Mouse (Mus musculus) ovary, postnatal 14 days (tissue): ENCODE measurements around the gene 2210017I01Rik.

Source experiments
- DNase-seq: peaks from one replicate; pipeline ENCODE4 v3.0.0; 2022; ENCODE audit warnings: low spot score

The 2210017I01Rik gene

DNA sequence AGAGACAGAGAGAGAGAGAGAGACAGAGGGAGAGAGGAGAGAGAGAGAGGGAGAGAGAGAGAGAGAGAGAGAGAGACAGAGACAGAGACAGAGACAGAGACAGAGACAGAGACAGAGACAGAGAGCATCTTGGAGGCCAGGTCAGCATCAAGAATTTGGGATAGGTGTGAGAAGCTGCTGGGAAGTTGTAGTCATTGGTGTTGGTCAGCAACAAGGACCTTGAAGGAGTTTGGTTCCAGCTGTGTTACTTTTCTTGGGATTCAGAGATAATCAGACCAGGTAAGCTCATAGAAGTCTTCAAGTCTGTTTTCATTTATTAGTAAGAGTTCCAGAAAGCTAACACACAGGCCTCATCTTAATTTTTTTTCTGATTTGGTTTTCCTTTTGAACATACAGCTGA lies at the start of gene 2210017I01Rik:
Gene 2210017I01Rik (minus strand): TSS at position 101 of the 400 bp plus-strand sequence.
- DNase-seq, result no peak

DNA sequence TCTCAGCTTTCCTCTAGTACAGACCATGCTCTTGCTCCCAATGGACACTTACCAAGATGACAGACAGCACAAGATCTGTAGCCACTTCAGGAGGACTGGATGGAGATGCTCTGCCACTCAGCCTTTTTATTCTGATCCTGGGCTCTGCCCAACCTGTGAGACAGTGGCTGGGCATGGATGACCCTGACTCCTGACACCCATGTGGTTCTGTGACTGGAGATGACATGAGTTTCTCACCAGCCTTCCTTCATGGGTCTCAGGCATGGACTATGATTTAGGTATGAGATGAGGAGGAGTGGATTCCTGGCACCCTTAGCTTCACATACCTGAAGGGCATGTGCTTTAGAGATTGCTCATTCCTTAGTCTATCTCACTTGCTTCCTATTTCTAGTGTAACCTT lies 49.5 kb upstream of the 2210017I01Rik start, which contains the start of gene Lce1b:
Gene Lce1b (minus strand): TSS at position 101 of the 400 bp plus-strand sequence.
- no peak for DNase-seq

DNA sequence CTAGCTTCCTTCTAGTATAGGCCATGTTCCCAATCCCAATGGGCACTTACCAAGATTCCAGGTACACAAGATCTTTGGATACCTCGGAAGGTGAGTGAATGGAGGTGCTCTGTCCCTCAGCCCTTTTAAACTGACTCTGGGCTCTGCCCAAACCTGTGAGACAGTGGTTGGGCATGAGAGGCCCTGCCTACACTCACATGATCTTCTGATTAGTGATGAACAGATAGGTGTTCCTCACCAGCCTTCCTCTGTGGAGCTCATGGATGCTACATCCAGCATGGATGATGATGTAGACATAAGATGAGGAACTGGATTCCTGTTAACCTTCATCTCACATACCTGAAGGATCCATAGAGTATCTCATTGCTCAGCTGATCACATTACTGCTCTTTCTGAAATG lies 40.9 kb upstream of the 2210017I01Rik start, which contains the start of gene Lce1a1:
Gene Lce1a1 (minus strand): TSS at position 101 of the 400 bp plus-strand sequence.
- no peak for DNase-seq

DNA sequence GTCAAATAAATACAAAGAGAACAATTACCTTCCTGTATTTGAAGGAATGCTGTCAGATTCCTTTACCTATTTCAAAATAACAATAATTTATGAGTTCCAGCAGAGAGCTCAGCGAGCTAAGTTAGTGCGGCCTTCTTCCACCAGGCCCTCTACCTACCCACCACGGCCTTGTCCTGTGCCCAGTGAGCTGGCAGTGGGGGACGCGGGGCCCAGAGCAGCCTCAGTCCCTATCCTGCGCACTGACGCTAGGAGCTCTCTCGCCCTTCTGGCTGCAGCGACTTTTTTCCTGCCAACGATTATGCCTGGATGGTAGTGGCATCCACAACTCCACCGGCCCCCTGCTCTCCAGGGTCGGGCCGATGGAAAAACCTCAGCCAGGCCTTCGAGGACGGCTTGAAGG lies 32.6 kb upstream of the 2210017I01Rik start:
- DNase-seq, result no peak

DNA sequence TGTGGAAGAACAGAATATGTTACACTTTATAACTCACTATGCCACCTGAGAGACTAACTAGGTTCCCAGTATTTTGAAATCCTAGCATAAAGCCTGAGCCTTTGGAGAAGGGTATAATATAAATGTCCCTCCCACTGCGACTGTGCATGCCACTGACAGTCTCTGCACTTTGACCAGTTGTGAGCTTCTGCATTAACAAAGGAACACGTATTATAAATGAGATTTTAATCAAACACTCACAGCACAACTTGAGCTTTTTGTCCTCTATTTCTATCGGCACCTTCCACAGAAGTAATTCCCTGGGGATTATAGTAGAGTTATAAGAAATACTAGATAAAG lies 31.3 kb upstream of the 2210017I01Rik start:
- DNase-seq, result no peak

DNA sequence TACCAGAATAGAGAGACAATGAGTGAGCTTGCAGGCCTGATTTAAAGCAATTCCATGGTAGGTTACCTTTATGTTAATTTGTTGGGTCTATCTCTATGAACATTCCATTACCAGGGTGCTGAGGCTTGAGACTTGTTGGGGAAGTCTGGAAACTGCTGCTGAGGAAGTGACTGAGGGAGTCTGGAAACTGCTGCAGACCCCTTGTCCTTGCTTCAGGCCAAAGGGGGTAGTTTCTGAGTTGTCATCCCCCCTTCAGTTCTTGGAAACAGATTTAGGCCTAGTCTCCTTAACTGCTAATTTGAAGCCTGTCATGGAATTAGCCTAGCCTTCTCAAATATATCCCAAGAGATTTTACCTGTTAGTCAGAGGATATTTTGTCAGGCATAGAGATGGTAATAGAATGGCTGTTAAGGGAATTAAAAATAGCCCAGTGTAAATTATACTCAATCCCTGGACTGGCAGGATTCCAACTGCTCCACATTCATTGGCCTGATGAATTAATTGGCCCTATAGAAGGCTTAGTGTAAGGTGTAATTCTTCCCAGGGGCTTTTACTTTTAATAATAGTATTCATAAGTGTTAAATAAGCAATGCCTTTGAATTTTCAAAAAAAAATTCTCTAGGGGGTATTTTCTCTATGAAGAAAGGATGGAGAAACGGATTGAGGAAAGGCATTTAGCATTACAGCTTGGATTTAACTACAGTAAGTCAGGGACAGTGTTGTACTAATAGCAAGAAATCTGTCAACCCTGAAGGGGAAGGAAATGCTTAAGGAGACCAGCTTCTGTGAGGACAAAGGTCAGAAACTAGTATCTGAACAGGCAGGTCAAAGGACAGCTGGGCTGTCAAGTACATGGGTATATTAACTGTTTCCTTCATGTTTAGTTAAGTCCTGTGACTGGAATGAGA lies 30.7 kb upstream of the 2210017I01Rik start:
- DNase-seq, result no peak

DNA sequence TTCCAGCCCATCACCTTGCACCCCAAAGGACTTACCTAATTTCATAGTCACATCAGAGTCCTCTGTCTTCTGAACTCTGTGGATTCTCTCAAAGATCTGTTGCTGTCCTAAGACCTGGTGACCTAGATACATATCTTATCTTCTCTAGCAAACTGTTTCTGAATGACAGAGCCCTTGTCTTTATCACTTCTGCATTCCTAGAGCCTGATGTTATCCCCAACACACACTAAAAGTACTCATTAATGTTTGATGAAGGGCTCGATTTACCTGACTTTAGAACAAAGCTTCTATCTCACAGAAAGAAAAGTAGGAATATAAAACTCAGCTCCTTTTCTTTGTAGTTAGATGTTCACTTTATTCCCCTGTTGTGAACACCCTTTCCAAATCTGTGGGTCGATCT lies 14.3 kb upstream of the 2210017I01Rik start, which contains the start of gene Lce6a:
Gene Lce6a (minus strand): TSS at position 101 of the 400 bp plus-strand sequence.
- DNase-seq, result no peak

DNA sequence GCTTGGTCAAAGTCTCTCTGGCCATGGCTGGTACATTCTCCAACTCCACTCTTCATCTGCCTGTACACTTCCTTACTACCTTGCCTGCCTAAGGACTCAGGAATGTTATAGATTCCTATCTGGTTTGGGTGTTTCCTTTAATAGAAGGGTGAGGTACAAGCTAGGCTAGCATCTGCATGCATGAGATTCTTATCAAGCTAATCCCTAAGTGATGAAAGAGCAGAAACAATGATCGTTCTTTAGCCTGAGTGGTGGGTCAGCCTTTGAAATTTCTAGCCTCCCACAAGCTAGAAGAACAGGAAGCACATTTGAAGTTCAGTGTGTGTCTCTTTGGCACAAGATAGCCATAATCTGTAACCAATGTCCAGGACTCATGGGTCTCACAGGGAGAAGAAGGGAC lies 2.5 kb upstream of the 2210017I01Rik start:
- DNase-seq, result no peak

DNA sequence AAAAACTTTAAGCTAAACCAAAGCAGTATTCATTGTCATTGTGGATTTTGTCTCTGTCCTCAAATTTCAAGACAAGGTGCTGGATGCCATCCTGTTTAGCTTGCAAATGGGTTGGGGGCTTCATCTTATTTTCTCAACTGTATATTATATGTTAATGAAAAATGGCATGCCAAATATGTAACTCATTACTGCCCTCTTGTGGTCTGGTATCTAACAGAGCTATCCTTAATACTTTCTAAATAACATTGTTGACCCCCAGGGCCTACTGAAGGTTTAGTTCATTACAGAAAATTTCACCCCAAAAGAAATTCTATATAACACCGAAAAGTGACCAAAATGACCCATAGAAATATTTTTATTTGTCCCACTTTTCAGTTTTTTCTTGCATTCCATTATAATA lies 5.1 kb downstream of the 2210017I01Rik start:
- DNase-seq, result no peak

DNA sequence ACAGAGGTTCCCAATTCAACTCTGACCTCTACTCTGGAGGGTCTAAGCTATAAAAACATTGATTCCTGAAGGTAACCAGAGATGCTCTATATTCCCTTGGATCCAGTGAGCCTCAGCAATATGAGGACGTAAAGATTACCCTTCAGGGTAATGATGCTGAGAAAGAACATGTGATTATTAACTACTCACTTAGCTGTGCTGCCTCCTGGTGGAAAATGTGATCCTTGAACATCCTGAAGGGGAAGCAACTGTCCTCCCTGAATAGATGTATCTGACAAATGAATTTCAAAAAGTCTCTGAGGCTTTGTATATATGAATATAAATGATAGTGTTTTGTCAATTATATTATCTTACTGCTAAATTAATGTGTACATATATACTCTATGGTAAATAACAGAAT lies 6.8 kb downstream of the 2210017I01Rik start:
- DNase-seq, result no peak

DNA sequence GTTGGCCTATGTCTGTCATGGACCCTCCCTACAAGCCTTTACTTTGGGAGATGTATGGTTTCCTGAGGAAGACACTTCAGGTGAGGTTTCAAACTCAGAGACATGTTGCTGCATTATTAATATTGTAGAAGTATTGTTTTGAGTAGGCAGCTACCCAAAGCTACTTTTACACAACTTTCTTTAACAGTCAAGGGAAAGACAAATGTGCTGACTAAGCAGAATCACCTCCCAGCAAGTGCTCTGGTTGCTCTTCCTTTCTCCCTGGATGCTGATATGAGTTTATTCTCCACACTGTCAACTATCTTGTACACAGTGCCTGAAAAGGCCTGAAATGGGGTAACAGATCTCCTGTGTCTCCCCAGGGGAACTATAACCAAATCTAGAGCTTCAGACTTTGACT lies 7.3 kb downstream of the 2210017I01Rik start:
- no peak for DNase-seq

DNA sequence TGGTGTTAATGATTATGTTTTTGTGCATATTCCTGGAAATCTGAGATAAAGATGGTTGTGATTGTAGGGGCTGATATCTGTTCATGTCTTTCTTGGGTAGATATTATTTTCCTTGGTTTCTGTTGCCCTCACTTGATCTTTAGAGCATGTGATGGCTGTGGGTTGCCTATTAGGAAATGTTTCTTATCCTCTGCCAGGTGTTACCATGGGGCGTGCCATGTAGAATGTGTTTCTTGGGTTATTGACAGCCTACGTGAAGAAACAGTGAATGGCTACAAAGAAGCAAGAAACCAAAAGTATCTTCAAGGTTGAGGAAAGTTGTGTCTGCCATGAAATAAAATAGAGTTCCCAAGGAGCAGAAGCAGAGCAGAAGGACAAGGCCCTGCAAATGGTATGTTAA lies 8.9 kb downstream of the 2210017I01Rik start:
- DNase-seq, result no peak

DNA sequence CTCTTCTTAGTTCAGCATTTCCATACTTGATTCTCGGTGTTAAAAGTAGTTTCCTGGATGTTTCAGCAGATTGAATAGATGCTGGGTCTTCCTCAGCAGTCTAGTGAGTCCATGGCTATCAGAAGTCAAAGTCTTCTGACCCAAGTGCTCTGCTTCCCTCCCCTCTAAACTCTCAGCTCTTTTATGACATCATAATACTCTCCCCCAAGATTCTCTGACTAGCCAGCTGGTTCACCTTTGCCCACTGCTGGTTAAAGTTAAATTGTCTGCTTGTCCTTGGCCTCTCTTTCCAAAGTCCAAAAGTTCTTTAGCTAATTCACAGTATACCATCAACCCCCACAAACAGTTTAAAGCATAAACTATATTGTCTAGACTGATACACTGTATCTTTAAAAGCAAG lies 18.4 kb downstream of the 2210017I01Rik start, which contains the start of gene Smcp:
Gene Smcp (minus strand): TSS at position 140 of the 400 bp plus-strand sequence.
- no peak for DNase-seq

DNA sequence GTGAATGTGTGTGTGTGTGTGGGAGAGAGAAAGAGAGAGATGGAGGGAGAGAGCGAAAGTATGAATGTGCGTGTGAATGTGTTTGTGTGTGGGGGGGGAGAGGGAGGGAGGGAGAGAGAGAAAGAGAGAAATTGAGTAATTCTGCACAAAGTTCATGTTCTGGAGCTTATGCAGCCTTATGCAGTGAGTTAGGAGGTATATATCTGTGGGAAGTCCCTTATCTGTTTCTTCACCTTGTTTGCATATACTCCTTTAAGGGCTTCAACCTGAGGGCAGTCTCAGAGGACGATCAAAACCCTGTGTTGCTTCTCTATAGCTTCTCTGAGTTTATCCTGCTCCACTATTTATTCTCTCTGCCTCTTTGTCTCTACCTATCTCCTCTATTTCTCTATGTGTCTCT lies 20.1 kb downstream of the 2210017I01Rik start:
- no peak for DNase-seq

DNA sequence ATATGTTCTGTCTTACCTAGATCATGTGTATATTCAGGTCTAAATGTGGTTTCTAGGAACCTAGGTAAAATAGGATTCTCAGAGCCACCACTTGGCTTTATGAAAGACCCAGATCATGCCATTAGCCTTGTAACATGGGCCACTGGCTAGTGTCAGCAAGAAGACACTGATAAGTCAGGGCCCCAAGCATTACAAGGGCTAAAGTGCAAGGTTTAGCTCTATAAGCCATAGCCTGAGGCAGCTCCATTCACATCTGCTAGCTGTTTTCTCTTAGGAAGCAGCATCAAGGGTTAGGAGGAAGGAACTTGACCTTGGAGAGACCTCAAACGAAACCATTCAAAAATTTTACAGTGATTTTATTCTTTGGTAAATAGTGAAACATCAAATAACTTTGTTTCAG lies 22.2 kb downstream of the 2210017I01Rik start:
- DNase-seq, result no peak

DNA sequence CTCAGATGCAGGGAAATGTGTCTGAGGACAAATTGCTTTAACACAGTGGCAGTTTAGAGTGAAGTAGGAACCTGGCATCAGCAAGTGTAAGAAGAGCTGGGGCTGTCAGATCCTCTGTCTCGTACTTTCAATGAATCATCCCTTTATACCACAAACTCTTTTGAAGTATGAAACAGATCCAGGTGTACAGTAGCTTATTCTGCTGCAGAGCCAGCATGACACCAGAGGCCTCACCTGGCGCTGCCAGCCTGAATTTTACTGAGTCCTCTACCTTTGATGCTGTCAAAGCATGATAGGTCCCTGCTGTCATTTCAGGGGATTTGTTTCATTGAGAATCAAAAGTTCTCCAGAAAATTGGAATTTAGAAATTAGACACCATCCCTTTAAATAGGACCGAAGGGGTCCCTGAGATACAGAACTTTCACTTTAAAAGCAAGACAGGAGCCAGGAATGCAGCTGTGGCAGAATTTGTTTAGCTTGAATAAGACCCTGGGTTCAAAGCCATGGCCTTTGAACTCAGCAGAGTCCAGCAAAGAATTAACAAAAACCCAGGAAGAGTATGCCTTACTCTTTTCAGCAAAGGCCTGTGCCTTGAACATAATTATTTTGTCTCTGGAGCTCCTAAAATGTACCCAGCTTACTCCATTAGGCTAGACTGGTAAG lies 24.0 kb downstream of the 2210017I01Rik start:
- DNase-seq, result no peak

DNA sequence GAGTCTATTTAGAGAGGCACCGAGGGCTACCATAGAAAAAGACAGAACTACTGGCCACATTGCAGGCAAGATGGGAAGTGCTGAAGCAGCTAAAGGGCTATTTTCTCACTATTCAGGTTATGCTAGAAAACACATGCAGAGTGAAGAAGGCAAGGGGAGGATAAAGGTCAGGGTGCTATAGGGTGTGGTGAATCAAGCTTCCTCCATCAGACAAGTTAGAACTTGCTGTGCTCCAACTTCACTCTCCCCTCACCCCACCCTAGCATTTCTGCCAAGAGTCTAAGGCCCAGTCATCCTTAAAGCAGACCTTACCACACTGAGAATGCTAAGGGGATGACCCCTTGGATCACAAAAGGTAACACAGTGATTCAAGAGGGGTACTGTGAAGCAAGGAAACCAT lies 27.8 kb downstream of the 2210017I01Rik start:
- DNase-seq, result no peak

DNA sequence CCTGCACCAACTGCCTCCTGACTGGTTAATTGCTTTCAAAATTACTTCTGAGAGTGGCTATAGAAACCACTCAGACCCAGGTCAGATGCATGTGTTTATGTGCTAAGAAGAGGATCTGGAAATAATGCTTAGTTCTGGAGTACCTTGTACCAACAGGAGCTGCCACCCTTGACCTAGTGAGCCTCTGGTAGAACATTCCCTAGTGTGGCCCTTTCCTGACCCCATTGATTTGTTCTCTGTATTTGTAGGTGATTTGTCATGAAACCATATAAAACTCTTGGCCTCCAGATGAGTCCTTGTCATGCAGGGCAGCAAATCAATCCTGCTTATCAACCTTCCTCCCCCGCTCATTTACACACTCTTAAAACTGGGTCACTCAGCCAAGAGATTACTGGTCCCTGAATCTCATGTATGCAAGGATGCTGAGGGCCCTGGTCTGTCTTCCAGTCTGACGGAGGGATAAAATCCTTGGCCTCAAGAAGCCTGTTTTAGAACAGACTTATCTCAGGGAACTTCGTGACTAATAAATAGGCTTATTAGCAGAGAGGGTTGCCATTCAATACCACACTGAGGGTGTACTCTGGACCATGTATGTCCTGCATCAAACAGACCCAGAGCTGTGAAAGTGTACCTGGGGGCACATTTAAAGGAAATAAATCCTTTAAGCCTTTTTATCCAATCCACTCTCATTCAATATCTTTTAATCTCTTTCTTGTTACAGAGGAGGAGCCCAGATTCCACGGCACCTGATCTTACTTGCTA lies 28.5 kb downstream of the 2210017I01Rik start:
- DNase-seq, result no peak

DNA sequence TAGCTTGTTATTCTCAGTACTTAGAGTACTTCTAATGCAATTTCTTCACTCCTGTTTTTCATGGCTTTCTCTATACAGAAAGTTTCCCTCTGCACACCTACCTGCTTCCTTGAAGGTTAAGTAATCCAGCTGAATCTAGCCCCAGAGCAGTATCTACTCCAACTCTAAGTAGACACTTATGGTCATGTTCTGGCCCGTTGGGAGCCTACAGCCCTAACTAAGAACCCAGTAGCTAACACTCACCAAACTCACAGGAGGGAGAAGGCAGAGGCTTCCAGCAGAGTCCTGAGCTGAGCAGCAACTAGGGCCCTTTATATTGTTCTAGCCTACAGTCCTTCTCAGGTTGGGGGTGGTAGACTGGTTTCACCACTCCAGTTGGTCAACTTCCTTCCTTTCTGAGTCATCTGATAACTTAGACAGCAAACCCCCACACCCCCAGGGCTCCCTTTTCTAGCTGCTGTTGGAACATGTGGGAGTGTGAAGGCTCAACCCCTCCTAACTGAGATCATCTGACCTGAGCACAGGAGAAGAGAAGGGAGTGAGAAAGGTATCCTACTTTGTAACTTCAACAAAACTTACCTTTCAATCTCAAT lies 33.7 kb downstream of the 2210017I01Rik start, which contains the start of gene Ivl:
Gene Ivl (minus strand): TSS at position 287 of the 593 bp plus-strand sequence.
- no peak for DNase-seq

DNA sequence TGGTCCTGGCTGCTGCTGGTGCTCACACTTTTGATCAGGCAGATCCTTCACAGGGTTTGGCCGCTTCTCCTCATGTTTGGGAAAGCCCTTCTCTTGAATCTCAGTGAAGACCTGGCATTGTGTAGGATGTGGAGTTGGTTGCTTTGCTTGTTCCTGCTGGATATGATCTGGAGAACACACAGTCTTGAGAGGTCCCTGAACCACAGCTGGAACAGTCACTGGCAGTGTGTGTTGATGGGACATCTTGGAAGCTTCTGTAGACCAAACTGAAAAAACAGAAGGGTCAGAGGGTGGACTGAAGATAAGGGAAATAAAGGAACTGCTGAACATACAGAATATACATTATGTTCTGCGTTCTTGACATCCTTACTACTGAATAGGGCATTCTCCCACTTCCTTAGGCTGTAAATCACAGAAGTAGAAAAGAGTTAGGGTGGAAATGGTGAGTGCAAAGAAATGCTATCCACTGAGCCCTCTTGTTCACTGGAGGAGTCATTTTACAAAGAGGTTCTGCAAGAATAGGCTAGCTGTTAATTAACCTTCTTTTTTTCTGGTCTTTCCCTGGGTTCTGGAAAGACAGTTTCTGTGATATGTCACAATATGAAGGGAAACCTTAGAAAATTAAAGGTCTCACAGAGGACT lies 34.7 kb downstream of the 2210017I01Rik start:
- no peak for DNase-seq

DNA sequence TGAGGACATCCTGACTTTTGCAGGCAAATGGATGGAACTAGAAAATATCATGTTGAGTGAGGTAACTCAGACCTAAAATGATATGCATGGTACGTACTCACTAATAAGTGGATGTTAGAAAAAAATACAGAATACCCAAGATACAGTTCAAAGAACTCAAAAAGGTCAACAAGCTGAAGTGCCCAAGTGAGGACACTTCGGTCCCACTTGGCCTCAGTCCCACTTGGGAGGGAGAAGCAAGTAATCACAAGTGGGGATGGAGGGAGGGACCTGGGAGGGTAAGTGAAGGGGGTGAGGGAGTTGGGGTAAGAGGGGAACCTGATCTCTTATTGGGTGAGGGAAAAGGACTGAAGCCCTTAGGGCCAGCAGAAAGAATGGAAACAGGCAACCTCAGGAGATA lies 38.5 kb downstream of the 2210017I01Rik start:
- no peak for DNase-seq
